Mouse (Mus musculus): ENCODE data around the gene Stmn1. TPM values are rescaled to one million over a fixed set of nuclear protein-coding genes. Genes with fewer than 3 reads are reported as not detected.

Gene Stmn1
- 794 and 868 TPM in 2 replicates for total RNA-seq (2015)
- 1,207 and 1,242 TPM in 2 replicates for total RNA-seq (2017)

DNA sequence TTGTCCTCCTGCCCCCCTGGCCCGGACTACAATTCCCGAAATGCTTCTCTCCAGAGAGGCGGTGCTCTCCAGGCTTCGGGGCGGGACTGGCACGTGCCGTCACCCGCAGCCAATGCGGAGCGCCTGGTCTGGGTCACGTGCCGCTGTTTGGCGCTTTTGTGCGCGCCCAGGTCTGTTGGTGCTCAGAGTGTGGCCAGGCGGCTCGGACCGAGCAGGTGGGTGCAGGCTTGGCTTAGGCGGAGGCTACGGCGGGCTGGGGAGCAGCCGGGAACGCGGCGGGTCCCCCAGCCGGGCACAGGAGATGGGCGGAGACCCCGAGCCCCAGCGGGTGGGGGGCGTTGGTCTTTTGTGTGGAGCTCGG is at the start of gene Stmn1:
TSS of gene Stmn1 (plus strand) at position 106 of the 361 bp plus-strand sequence.
- peak; percentile 83 for ATAC-seq (replicated peaks; ENCODE audit: poor library complexity)

DNA sequence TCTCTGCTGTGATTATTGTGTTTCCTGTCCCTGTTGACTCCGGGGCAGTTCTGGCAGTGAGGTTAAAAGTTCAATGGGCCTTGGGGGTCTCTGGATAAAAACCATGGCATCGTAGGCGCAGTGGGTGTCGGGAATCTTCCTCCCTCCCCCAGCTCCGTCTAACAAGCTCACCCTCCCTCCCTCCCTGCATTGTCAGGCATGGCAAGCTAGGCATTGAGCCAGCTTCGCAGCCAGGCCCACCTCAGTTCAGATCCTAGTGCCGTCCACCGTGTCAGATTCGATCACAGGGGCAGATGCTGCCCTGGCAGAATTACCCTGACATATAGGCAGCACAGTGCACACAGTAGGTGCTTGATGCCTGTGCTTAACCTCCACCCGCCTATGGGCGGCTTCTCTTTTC is 46.1 kb upstream of the Stmn1 start:
- ATAC-seq (replicated peaks; ENCODE audit: poor library complexity) = no peak

- ATAC-seq (replicated peaks; ENCODE audit: poor library complexity) = no peak
These were observed 44.2 kb upstream of the Stmn1 start for GRCm38 (mm10) chr4:134423949-134424348.

DNA sequence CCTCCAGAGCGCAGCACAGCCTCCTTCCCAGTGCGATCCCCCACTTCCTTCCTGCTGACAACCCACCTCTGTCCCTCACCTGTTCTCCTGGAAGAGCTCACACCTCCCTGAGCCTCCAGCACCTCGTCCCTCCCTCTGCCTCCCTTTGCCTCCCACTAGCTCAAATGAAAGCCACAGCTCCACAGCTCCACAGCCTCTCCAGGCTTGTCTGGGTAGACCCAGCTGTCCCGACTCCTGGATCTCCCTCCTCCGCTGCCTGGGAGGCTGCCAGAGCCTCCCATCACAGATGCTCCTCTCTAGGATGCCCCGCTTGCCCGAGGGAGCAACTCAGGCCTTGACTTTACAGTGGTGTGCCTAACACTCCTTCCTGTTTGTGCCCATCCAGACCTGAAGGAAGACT is 43.0 kb upstream of the Stmn1 start:
- no peak for ATAC-seq (replicated peaks; ENCODE audit: poor library complexity)

DNA sequence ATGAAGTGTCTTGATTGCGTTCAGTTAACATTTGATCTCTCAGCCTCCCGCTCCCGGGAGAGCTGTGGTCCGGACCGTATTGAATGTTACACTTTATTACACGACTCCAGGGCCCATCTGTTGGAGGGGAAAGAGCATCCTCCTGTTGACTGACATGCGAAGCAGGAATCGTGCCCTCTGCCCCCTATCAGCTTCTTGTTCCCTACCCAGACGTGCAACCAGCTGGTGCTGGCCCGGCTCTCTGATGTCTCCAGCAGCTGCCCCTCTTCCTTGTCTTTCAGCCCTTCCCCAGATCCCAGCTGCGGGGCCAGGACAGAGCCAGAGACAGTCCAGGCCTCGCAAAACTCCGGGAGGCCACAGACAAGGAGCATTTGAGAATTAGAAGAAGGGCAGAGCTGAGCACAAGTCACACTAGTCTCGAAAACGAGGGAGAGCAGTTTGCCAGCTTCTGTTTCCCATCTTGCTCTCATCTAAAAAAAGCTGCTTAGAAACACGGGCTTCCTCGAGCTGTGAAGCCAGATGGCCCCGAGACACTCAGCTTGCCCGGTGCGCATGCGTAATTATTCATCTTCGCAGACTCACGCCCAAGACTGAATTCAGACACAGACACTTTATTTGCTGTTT is 37.6 kb upstream of the Stmn1 start:
- no peak for ATAC-seq (replicated peaks; ENCODE audit: poor library complexity)

DNA sequence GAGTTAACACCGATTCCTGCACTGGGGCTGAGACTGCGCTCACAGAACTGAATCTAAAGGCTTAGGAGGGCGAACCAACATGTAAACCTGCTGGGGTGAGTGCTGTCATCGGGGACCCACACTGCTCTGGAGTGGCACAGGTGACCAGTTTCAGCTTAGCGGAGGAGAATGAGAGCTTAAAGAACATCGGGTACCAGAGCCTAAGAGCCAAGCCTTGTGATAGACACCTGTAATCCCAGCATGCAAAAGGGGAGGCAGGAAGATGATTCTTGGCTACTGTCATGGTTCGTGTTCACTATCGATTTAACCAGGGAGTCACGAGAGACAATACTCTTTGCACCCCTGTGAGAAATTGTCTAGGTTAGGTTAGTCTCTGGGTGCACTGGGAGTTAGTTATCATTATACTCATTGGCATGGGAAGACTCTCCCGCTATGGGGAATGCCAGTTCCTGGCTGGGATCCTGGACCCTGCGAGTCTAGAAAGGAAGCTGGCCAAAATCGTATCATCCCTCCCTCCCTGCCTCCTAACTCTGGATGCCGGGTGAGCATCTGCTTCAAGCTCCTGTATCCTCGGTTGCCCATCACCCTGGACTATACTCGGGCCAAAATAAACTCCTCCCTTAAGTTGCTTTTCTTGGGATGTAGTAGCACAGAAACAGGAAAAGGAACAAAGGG is 35.3 kb upstream of the Stmn1 start:
- no peak for ATAC-seq (replicated peaks; ENCODE audit: poor library complexity)

DNA sequence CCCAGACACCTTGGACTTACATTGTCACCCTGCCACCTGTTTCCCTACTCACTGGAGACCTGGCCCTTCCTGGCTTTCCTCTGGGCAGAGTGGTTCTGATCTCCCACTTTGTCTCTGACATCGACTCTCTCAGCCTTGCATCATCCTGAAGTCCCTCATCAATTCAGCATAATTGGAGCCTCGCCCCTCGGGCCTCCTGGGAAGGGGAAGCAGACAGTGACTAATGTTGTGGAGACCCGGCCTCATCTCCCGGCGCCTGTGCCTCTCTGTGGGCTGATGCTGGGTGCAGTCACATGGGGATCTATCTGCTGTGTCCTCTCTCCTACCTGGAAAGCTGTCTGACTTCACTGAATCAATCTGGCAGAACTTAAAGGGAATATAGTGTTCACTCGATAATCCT is 31.9 kb upstream of the Stmn1 start:
- ATAC-seq (replicated peaks; ENCODE audit: poor library complexity) = no peak

DNA sequence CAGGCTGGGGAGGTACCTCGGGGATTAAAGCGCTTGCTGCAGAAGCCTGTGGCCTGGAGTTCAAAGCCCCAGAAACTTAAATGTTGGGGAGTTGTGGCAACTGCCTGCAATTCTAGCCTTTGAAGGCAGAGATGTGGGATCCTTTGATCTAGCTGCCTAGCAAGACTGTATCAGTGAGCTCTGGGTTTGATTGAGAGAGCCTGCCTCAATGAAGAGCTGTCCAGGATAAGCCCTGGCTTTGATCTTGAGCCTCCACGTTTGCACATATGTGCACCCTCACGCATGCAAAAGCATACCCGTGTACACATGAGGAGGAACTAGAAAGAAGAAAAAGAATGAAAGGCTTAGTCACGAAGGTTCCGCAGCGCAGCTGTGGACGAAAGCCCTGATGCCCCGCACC is 31.5 kb upstream of the Stmn1 start:
- ATAC-seq (replicated peaks; ENCODE audit: poor library complexity) = no peak

DNA sequence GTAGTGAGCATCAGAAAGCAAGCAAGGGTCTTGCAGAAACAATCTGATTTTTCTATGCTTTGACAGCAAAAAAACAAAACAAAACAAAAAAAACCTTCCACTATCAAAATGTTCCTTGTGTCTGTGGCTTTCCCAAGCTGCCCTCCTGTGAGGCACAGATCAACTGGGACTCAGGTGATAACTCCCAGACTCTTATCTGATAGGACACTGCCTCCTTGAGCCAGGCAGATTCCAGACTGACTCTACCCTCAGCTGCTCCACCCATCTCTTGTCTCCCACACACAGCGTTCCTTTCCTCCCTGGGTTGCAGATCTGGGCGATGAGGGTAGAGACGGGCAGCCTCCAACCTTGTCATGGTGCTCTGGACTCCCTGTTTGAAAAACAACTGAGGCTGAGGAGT is 29.0 kb upstream of the Stmn1 start:
- ATAC-seq (replicated peaks; ENCODE audit: poor library complexity) = peak; percentile 95

GRCm38 (mm10) chr4:134439919-134440318 is 28.2 kb upstream of the Stmn1 start:
- ATAC-seq (replicated peaks; ENCODE audit: poor library complexity) = peak; percentile 23; the same call in 1 of the 2 replicates

- ATAC-seq (replicated peaks; ENCODE audit: poor library complexity) = no peak
These were observed 25.9 kb upstream of the Stmn1 start for GRCm38 (mm10) chr4:134442216-134442615.

GRCm38 (mm10) chr4:134443589-134443988 is 24.5 kb upstream of the Stmn1 start:
- ATAC-seq (replicated peaks; ENCODE audit: poor library complexity) = no peak

GRCm38 (mm10) chr4:134444949-134445348 is 23.2 kb upstream of the Stmn1 start:
- ATAC-seq (replicated peaks; ENCODE audit: poor library complexity) = no peak

- ATAC-seq (replicated peaks; ENCODE audit: poor library complexity) = no peak
These were observed 22.6 kb upstream of the Stmn1 start for GRCm38 (mm10) chr4:134445489-134445888.

DNA sequence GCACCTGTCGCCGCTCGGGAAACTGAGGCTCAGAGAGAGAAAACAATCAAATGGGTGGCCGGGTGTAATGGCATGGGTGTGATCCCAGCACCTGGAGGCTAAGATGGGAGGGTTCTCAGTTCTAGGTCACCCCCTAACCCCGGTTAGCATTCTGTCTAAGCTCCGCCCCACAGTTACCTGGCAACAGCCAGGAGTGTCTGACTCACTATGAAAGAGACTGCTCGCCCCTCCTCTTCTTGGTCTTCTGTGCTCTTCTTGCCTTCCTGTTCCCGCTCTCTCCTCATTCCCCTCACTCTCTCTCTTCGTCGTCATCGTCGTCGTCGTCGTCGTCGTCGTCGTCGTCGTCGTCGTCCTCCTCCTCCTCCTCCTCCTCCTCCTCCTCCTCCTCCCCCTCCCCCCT is 20.2 kb upstream of the Stmn1 start:
- no peak for ATAC-seq (replicated peaks; ENCODE audit: poor library complexity)

GRCm38 (mm10) chr4:134449595-134450391 is 18.3 kb upstream of the Stmn1 start:
- ATAC-seq (replicated peaks; ENCODE audit: poor library complexity) = no peak

- ATAC-seq (replicated peaks; ENCODE audit: poor library complexity) = 0 out of 2 replicates have a peak, but pooled peaks have one; percentile 23
These were observed 17.5 kb upstream of the Stmn1 start for GRCm38 (mm10) chr4:134450392-134451195.

DNA sequence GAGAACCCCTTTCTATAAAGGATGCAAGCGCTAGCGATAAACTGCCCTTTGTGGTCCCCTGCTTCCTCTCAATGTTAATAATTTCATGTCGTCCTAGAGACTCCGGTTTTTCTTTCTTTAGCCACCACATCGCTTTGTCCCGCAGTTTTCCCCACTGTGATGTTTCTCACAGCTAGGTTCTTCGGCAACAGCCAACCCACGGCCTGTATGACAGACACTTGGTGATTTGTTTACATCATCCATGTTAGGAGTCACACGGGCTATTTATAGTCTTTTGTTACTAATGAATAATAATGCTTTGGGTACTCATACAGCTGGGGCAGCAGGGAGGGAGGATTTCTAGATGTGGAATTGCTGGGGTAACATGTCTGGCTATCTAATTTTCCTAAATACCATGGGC is 16.6 kb upstream of the Stmn1 start:
- ATAC-seq (replicated peaks; ENCODE audit: poor library complexity) = no peak

GRCm38 (mm10) chr4:134453619-134454400 is 14.3 kb upstream of the Stmn1 start:
- ATAC-seq (replicated peaks; ENCODE audit: poor library complexity) = no peak

GRCm38 (mm10) chr4:134455310-134455709 is 12.8 kb upstream of the Stmn1 start:
- peak; percentile 66 for ATAC-seq (replicated peaks; ENCODE audit: poor library complexity)
